Mouse (Mus musculus) lung, embryonic 15.5 days (tissue): ENCODE data around the gene Cd69. TPM values are rescaled to one million over a fixed set of nuclear protein-coding genes. Genes with fewer than 3 reads are reported as not detected.

ENCODE experiments used
- ATAC-seq: fragments of 200-750 bp; cut with Nextera tagmentation; 2 replicates; pipeline ENCODE4 v1.8.0; 2017; ENCODE audit warnings: moderate number of reproducible peaks, borderline replicate concordance; ENCODE audit not compliant: low FRiP score, low TSS enrichment; ENCODE audit errors: extremely low read depth
- H3K27ac ChIP-seq: fragments of 300-500 bp; sonication (generic); 2 replicates; pipeline ENCODE4 v1.5.1; 2015; ENCODE audit warnings: moderate library complexity, mild to moderate bottlenecking, inconsistent platforms
- H3K27me3 ChIP-seq: fragments of 300-500 bp; sonication (generic); 2 replicates; pipeline ENCODE4 v1.6.1; 2015; ENCODE audit warnings: inconsistent platforms
- H3K36me3 ChIP-seq: fragments of 300-500 bp; sonication (generic); 2 replicates; pipeline ENCODE4 v1.6.1; 2015; ENCODE audit warnings: inconsistent platforms
- H3K4me1 ChIP-seq: fragments of 300-500 bp; sonication (generic); 2 replicates; pipeline ENCODE4 v1.6.1; 2015; ENCODE audit warnings: inconsistent platforms
- H3K4me2 ChIP-seq: fragments of 300-500 bp; sonication (generic); 2 replicates; pipeline ENCODE4 v1.6.1; 2015; ENCODE audit warnings: inconsistent platforms, mild to moderate bottlenecking, moderate library complexity
- H3K4me3 ChIP-seq: fragments of 300-500 bp; sonication (generic); 2 replicates; pipeline ENCODE4 v1.5.1; 2015; ENCODE audit warnings: mild to moderate bottlenecking, inconsistent platforms
- H3K9ac ChIP-seq: fragments of 300-500 bp; sonication (generic); 2 replicates; pipeline ENCODE4 v1.6.1; 2015; ENCODE audit warnings: inconsistent platforms
- H3K9me3 ChIP-seq: fragments of 300-500 bp; sonication (generic); 2 replicates; pipeline ENCODE4 v1.6.1; 2016; ENCODE audit warnings: inconsistent platforms
- WGBS: fragments of 180-500 bp; shearing (Covaris S2); methylation state at CpG from one replicate; pipeline ENCODE4 v1.1.7; 2015; 5-methylcytosine and 5-hydroxymethylcytosine counted together
- polyA plus RNA-seq: library from polyadenylated mRNA; unstranded; fragments of >200 nt; fragmentation: Nextera tagmentation; extraction: Ambion mirVana; gene quantifications from 2 replicates; pipeline ENCODE4 v1.2.1, GENCODE M21; 2015

Cd69 gene
- polyA plus RNA-seq, 1 experiment from 2014 or later, result 0.39 TPM

DNA sequence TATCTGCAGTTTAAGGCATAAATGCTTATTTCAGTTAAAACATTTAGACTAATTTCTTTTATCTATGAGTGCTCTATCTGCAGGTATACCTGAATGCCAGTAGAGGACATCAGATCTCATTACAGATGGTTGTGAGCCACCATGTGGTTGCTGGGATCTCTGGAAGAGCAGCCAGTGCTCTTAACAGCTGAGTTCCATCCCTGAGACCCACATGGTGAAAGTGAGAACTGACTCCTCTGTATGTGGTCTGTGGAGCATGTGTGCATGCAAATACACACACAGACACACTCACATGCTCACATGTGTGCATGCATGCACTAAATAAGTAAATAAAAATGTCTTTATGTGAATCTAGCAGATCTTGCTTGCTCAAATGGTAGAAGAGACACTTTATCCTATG lies 29.4 kb downstream of the Cd69 start:
- Histone ChIP-seq H3K27ac (no peak overlapping the region), H3K4me2 (no peak overlapping the region), H3K36me3 (no peaks in the 10 kb centered on the region), H3K27me3 (no peaks in the 10 kb centered on the region), H3K9me3 (no peaks in the 10 kb centered on the region), H3K4me1 (no peaks in the 10 kb centered on the region), H3K9ac (no peak overlapping the region), H3K4me3 (no peak overlapping the region)
- no peak for ATAC-seq

DNA sequence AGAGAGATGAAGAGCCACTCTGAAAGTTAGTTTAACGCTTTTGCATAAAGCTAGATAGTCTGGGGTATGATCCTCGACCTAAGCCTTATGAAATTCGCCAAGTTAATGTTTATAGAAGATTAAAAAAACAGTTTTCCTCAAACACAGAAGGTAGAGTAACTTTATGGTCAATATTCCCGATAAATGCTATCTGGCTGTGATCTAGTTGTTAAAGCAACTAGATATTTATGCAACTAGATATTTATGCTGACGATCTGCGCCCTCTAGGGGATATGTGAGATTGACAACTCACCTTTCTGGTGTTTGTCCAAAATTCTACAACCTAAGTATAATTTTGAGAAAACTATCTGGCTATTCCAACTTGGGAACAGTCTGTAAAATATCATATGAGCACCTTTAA lies 33.3 kb downstream of the Cd69 start:
- Histone ChIP-seq H3K4me3 (no peak overlapping the region), H3K36me3 (no peaks in the 10 kb centered on the region), H3K9ac (no peak overlapping the region), H3K27me3 (no peaks in the 10 kb centered on the region), H3K4me1 (peaks cover 8% of the 10 kb centered on the region; the same call in 1 of the 2 replicates), H3K27ac (no peak overlapping the region), H3K9me3 (no peaks in the 10 kb centered on the region), H3K4me2 (no peak overlapping the region)
- ATAC-seq, result no peak
- 50% methylated on average over 6 of the region's 6 CpGs for WGBS

DNA sequence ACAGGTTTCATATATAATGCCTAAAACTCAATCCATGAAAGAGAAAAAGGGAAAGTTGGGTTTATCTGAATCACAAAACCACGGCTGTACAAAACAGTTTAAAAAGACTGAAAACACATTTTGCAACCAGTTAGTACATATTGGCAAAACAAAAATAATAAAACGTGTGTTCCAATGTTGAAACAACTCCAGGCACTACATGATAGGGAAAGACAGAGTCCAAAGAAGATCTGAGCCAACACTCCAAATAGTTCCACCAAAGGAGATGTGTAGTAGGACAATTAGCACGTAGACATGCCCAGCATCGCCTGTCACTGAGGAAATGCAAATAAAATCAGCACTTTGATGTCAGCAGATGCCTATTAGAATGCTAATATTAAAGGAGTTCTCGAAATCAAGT lies 33.8 kb downstream of the Cd69 start:
- Histone ChIP-seq H3K4me1 (peaks cover 8% of the 10 kb centered on the region; the same call in 1 of the 2 replicates), H3K27me3 (no peaks in the 10 kb centered on the region), H3K36me3 (no peaks in the 10 kb centered on the region), H3K4me3 (no peak overlapping the region), H3K4me2 (no peak overlapping the region), H3K9me3 (no peaks in the 10 kb centered on the region), H3K9ac (no peak overlapping the region), H3K27ac (no peak overlapping the region)
- no peak for ATAC-seq
- 58% methylated on average over 5 of the region's 5 CpGs for WGBS

DNA sequence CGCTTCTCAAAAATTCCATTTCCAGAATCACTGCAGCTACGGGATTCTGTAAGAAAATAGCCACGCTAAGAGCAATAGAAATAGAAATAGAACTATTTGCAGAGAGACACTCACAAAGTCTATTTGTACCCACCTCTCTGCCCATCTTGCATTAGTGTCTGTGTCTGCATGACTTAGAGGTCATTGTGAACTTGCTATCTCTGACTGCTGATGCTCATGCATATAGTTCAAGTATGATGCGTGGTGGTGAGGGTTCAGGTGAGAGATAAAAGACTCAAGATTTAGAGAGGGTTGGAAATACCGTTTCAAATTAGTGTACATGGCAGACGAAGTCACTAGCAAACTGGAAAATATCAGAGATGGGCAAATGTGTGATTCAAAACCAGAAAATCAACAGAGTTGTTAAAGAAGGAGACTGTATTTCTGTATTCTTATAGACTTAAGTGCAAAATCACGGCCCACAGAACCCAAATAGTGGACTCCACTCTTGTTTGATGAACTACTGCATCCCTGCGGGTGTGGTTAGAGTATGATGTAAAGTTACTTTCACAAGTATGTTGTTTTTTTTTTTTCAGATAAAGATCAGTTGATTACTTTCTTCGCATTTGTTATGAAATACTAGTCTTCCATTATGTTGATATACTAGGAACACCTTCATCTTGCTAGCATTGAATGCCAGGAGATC lies 35.5 kb downstream of the Cd69 start:
- Histone ChIP-seq H3K4me2 (no peak overlapping the region), H3K36me3 (no peaks in the 10 kb centered on the region), H3K27ac (no peak overlapping the region), H3K9me3 (no peaks in the 10 kb centered on the region), H3K4me3 (no peak overlapping the region), H3K27me3 (no peaks in the 10 kb centered on the region), H3K9ac (no peak overlapping the region), H3K4me1 (peaks cover 12% of the 10 kb centered on the region; the same call in 1 of the 2 replicates)
- 84% methylated on average over 9 of the region's 9 CpGs for WGBS
- no peak for ATAC-seq

DNA sequence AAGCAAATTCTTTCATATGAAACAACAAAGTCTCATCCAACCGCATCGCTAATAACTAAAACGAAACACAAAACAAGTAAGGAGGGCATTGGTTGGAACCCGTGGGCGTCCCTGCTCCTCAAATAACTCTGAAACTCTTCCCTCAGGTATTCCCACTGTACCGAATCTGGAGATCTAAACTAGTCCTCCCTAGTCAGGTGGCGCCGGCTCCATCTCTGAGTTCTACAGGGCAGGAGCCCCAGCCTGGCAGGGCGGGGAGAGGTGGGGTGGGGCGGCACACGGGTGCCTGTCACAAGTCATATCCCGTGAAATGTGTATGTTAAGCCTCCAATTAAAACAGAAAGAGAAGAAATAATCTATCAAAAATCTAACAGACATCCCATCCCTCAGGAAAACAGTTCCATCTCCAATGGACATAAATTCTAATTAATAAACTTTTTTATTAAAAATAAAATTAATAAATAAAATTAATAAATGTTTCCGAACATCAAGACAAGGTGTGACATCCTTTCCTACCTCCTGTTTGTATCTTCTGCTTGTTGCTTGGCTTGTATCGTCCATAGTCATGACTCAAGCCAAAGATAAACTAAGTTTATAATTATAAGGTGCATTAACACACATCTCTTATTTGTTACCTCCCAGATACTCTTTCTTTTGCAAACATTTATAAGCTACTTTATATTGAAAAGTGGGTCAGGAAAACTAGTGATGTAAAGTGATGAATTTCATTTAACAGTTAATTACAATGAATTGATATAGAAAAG lies 36.8 kb downstream of the Cd69 start:
- Histone ChIP-seq H3K4me1 (peaks cover 21% of the 10 kb centered on the region; the same call in 1 of the 2 replicates), H3K36me3 (no peaks in the 10 kb centered on the region), H3K27ac (peak overlapping the region; percentile 78), H3K9ac (peak overlapping the region; percentile 59), H3K4me3 (peak overlapping the region; percentile 63), H3K9me3 (no peaks in the 10 kb centered on the region), H3K4me2 (peak overlapping the region; percentile 62), H3K27me3 (no peaks in the 10 kb centered on the region)
- peak; percentile 75 for ATAC-seq
- WGBS, result 11% methylated on average over 14 of the region's 14 CpGs

DNA sequence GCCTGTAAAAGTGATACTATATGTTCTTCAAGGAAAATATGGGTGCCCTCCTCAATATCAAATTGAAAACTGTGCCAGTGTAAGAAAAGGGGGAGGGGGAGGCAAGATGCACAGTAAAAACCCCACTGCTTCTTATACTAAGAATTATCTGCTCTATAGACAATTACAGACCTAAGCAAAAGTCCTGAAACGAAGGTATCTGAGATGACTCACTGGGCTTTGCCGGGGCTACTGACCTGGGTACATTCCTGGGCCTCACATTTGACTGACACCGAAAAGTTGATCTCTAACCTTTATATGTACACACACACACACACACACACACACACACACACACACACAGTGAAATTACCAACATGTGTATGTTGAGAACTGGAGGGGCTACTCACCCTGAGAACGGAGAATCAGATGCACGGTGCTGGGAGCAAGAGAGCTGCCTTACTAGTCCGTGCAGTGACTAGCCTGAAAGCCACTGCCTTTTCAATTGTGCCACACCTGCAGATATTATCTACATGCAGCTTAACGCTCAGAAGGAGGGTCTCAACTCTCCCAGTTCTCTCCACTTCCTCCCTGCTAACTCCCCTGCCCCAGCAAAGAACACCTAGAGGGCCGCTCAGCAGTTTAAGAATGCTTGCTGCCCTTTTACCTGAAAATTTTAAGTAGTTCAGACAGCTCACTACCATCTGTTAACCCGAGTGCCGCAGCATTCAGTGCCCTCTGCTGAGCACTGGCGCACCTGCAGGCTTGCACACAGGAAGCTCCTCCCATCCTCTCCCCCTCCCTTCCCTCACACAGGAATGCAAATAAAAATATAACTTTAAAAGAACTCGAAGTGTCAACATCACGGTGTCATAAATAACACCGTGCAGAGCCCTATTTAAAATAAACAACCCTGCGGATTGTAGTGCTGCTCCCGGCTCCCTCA lies 37.6 kb downstream of the Cd69 start:
- ATAC-seq, result peak; percentile 90
- Histone ChIP-seq H3K36me3 (no peaks in the 10 kb centered on the region), H3K27me3 (no peaks in the 10 kb centered on the region), H3K27ac (peak overlapping the region; percentile 84), H3K9me3 (no peaks in the 10 kb centered on the region), H3K9ac (peak overlapping the region; percentile 59), H3K4me1 (peaks cover 24% of the 10 kb centered on the region; the same call in 1 of the 2 replicates), H3K4me3 (peak overlapping the region; percentile 63), H3K4me2 (peak overlapping the region; percentile 62)
- 12% methylated on average over 16 of the region's 16 CpGs for WGBS

DNA sequence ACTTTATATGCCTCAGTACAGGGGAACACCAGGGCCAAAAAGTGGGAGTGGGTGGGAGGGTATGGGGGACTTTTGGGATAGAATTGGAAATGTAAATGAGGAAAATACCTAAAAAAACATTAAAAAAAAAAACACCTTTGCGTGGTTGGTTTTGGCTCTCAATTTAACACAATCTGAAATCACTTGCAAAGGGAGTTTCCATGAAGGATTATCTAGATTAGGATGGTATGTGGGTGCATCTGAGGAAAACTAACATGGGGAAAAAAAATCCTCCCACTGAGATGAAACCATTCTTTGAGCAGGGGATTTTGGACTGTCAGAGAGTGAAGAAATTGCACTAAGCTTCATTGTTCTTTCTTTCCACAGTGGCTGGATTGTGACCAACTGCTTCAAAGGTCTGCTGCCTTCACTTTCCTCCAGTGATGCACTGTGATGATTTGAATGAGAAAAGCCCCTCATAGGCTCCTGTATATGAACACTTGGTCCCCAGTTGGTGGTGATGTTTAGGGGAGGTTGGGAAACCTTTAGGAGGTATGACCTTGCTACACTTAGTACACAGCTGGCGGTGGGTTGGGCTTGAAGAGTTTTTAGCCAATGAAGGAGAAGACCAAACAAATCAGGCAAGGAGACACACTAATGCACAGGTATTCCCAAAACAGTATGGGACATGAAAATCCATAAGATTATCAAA lies 38.4 kb downstream of the Cd69 start:
- ATAC-seq, result no peak
- H3K9ac ChIP-seq, result no peak overlapping the region

DNA sequence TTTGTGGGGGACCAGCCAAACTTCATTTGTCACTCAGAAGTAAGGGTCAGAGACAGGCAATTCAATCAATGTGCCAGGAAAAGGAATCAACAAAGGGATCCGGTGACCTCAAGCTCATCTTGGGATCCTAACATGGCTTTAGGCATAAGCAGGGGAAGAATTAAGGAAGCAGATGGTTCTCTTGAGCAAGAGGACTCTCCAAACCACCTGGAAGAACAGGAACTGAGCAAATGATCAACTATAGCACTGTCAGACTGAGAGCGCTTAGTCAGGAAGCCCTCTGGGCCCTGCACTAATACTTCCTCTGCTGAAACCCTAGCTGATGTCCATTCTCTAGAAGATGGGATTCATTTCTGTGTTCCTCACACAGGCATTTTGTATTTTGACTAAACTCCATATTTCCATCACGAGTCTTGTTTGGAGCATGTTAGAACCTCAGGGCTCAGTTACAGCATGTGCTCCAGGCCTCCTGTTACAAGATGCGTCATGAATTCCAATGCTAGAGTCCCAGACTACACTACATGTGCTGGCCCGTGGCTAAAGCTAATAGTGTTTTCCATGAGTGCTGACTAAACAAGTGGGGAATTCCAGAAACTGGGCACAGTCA lies 39.3 kb downstream of the Cd69 start:
- Histone ChIP-seq H3K4me1 (peaks cover 30% of the 10 kb centered on the region), H3K27ac (peak overlapping the region; percentile 84), H3K9ac (no peak overlapping the region), H3K9me3 (no peaks in the 10 kb centered on the region), H3K36me3 (no peaks in the 10 kb centered on the region), H3K27me3 (no peaks in the 10 kb centered on the region), H3K4me2 (peak overlapping the region; percentile 62; the same call in 1 of the 2 replicates), H3K4me3 (no peak overlapping the region)
- ATAC-seq, result peak; percentile 29; the same call in 1 of the 2 replicates
- WGBS, result 52% methylated on average over 5 of the region's 5 CpGs

More for the DNA sequence above, 38.4 kb downstream of the Cd69 start:
- Histone ChIP-seq H3K4me2 (peak overlapping the region; percentile 62), H3K9me3 (no peaks in the 10 kb centered on the region), H3K4me1 (peaks cover 27% of the 10 kb centered on the region), H3K36me3 (no peaks in the 10 kb centered on the region), H3K27ac (peak overlapping the region; percentile 84), H3K4me3 (peak overlapping the region; percentile 63), H3K27me3 (no peaks in the 10 kb centered on the region)
- WGBS, result 72% methylated on average over 2 of the region's 2 CpGs

DNA sequence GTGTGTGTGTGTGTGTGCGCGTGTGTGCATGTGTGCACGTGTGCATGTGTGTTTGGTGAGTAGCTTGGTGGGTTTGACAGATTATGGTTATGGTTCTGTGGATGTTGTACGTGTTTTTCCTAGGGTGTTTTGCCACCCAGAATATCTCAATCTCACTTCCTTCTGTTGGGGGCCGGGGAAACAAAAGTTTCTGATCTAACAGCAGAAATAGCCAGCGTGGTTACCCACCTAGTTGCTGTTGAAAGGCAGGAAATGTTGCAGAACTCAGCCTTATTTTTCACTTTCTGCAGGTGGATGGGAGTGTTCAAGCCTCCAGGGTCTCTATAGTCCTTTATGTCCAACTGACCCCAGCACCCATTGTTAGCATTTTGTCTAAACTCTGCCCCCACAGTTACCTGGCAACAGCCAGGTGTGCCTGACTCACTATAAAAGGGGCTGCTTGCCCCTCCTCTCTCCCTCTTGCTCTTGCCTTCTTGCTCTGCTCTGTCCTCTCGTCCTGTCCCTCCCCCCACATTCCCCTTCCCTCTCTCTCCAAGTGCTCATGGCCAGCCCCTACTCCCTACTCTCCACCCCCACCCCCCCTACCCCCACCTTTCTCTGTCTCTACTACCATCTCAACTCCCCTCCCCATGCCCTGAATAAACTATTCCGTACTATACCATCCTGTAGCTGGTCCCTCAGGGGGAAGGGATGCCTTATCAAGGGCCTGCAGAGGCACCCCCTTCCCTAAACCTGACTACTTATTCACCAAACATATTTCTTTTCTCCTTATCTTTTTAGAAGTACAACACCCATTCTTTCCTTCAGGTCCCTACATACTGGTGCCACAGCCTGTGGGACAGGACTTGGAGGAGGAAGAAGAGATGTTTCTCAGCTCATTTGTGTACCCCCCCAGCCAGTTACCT lies 40.5 kb downstream of the Cd69 start:
- Histone ChIP-seq H3K36me3 (no peaks in the 10 kb centered on the region), H3K27ac (peak overlapping the region; percentile 84), H3K27me3 (no peaks in the 10 kb centered on the region), H3K4me2 (peak overlapping the region; percentile 12; the same call in 1 of the 2 replicates), H3K9me3 (no peaks in the 10 kb centered on the region), H3K4me3 (no peak overlapping the region), H3K9ac (no peak overlapping the region), H3K4me1 (peaks cover 40% of the 10 kb centered on the region)
- 58% methylated on average over 8 of the region's 8 CpGs for WGBS
- no peak for ATAC-seq

DNA sequence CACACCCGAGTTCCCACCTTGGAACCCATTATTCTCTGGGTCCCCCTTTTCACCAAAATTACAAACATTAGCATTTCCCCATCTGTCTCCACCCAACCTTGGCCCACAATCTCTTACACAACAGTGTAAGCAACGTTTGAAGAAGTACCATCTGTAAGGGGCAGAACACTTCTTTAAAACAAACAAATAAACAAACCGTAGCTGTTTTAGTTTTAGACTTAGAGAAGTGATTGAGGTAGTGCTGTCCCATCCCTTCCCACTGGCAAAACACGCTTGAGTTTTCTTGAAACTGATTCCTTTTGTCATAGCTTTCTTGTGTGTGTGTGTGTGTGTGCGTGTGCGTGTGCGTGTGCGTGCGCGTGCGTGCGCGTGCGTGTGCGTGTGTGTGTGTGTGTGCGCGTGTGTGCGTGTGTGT lies 41.3 kb downstream of the Cd69 start:
- H3K27me3 ChIP-seq, result no peaks in the 10 kb centered on the region
- WGBS, result 75% methylated on average over 15 of the region's 18 CpGs
- no peak for ATAC-seq
- H3K4me3 ChIP-seq, result no peak overlapping the region
- peaks cover 44% of the 10 kb centered on the region for H3K4me1 ChIP-seq
- H3K4me2 ChIP-seq, result no peak overlapping the region
- H3K36me3 ChIP-seq, result no peaks in the 10 kb centered on the region
- no peak overlapping the region for H3K9ac ChIP-seq
- peak overlapping the region; percentile 84 for H3K27ac ChIP-seq
- H3K9me3 ChIP-seq, result no peaks in the 10 kb centered on the region
